Mouse (Mus musculus): ENCODE results near the gene Kdelr2.

DNA sequence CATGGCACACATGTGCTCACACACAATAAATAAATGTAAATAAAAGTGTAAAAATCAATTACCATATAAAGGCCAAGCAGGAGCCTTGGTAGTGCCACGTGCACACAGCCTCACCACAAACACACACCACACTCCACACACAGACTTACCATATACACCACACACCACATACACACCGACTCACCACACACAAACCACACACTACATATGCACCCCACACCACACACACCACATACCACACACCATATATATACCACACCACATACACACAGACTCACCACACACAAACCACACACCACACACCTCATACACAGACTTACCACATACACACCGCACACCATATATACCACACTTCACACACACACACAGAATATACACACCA lies 67.5 kb downstream of the Kdelr2 start:
- TF ChIP-seq CTCF (IDR thresholded peaks at IDR 0.05; ENCODE audit: control insufficient read depth, insufficient read depth, insufficient replicate concordance, low read depth, low read length) = no peak
- no peak for TF ChIP-seq POLR2A (IDR thresholded peaks at IDR 0.05; ENCODE audit: control insufficient read depth, low read depth, low read length)

All from testis, adult 2 months (tissue).